Mouse (Mus musculus): Measurements from ENCODE around the gene Gm8369. TPM values are rescaled to one million over a fixed set of nuclear protein-coding genes. Genes with fewer than 3 reads are reported as not detected.
A peak's percentile ranks its signal among the peaks of the same experiment; 100 is the strongest.

Gene Gm8369
- polyA plus RNA-seq, 1 experiment from 2014 or later, result 2.1 TPM

GRCm38 (mm10) chr19:11479714-11480113 is 6.0 kb upstream of the Gm8369 start:
- H3K4me1 ChIP-seq (ENCODE audit: insufficient read depth), result no peaks in the 10 kb centered on the region
- no peaks in the 10 kb centered on the region for H3K36me3 ChIP-seq (replicated peaks; ENCODE audit: insufficient read depth, low read length)
- no peak for TF ChIP-seq CTCF (IDR thresholded peaks at IDR 0.05; ENCODE audit: low read depth)
- no peak for TF ChIP-seq EP300 (IDR thresholded peaks at IDR 0.05; ENCODE audit: low read depth)
- H3K4me2 ChIP-seq (ENCODE audit: low read depth, low read length), result no peak overlapping the region
- WGBS (ENCODE audit: insufficient replicate concordance), result 81% methylated on average over 2 of the region's 2 CpGs
- ATAC-seq (no peak), DNase-seq (no peak)
- no peak overlapping the region for H3K27ac ChIP-seq (ENCODE audit: low read depth)
- H3K4me3 ChIP-seq (ENCODE audit: low read depth, low read length), result no peak overlapping the region
- H3K27me3 ChIP-seq (ENCODE audit: insufficient read depth, low read length), result no peaks in the 10 kb centered on the region
- no peak overlapping the region for H3K9ac ChIP-seq (replicated peaks)
- H3K9me3 ChIP-seq (ENCODE audit: low read length), result no peaks in the 10 kb centered on the region

DNA sequence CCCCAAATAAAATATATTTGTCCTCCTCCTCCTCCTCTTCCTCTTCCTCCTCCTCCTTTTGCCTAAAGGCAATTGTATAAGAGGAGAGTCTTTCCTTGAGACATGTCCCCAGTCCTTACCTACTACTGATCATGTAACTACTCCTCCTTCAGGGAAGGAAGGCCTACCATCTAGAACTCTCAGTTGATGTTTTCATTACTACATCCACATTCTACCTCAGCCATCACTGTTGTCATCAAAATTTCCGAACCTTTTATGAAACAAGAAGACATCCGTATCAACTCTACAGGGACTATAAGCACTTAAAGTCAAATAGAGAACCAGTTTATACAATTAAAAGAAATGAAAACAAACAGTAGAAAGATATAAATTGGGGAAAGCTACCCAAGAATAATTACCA is 3.1 kb upstream of the Gm8369 start:
- Histone ChIP-seq H3K27me3 (ENCODE audit: insufficient read depth, low read length) (no peaks in the 10 kb centered on the region), H3K27ac (ENCODE audit: low read depth) (no peak overlapping the region), H3K9me3 (ENCODE audit: low read length) (no peaks in the 10 kb centered on the region), H3K36me3 (replicated peaks; ENCODE audit: insufficient read depth, low read length) (no peaks in the 10 kb centered on the region), H3K9ac (replicated peaks) (no peak overlapping the region), H3K4me3 (ENCODE audit: low read depth, low read length) (no peak overlapping the region), H3K4me1 (ENCODE audit: insufficient read depth) (no peaks in the 10 kb centered on the region), H3K4me2 (ENCODE audit: low read depth, low read length) (no peak overlapping the region)
- WGBS (ENCODE audit: insufficient replicate concordance), result 73% methylated on average over 2 of the region's 2 CpGs
- ATAC-seq (no peak), DNase-seq (no peak)
- TF ChIP-seq CTCF (IDR thresholded peaks at IDR 0.05; ENCODE audit: low read depth), result no peak

DNA sequence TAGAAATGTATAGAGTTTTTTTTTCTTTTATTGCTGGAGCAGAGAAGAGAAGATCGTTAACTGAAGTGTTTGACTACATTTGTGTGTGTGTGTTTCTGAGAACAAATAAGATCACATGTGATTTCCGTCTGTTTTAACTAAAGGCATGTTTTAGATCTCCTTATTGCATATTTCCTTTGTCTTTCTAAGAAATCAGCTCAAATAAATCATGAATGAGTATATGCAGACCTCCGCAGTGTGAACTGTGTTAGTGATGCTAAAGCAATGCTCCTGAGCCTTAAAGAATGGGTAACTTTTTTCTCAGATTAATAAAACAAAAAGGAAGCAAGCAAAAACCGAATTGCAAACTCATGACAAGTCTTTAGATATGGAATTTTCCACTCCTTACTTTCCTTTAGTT is 1.8 kb upstream of the Gm8369 start:
- H3K4me3 ChIP-seq (ENCODE audit: low read depth, low read length), result 0 out of 2 replicates have a peak overlapping the region, but pooled peaks have one; percentile 2
- TF ChIP-seq CTCF (IDR thresholded peaks at IDR 0.05; ENCODE audit: low read depth) (no peak), EP300 (IDR thresholded peaks at IDR 0.05; ENCODE audit: low read depth) (no peak)
- H3K27ac ChIP-seq (ENCODE audit: low read depth), result 0 out of 2 replicates have a peak overlapping the region, but pooled peaks have one; percentile 7
- DNase-seq (no peak), ATAC-seq (no peak)
- WGBS (ENCODE audit: insufficient replicate concordance), result 61% methylated on average over 4 of the region's 4 CpGs
- no peak overlapping the region for H3K4me2 ChIP-seq (ENCODE audit: low read depth, low read length)
- no peak overlapping the region for H3K9ac ChIP-seq (replicated peaks)
- no peaks in the 10 kb centered on the region for H3K4me1 ChIP-seq (ENCODE audit: insufficient read depth)
- H3K36me3 ChIP-seq (replicated peaks; ENCODE audit: insufficient read depth, low read length), result no peaks in the 10 kb centered on the region
- no peaks in the 10 kb centered on the region for H3K9me3 ChIP-seq (ENCODE audit: low read length)
- no peaks in the 10 kb centered on the region for H3K27me3 ChIP-seq (ENCODE audit: insufficient read depth, low read length)

GRCm38 (mm10) chr19:11484388-11484787 is 1.4 kb upstream of the Gm8369 start:
- H3K36me3 ChIP-seq (replicated peaks; ENCODE audit: insufficient read depth, low read length), result no peaks in the 10 kb centered on the region
- DNase-seq (no peak), ATAC-seq (no peak)
- no peak for TF ChIP-seq CTCF (IDR thresholded peaks at IDR 0.05; ENCODE audit: low read depth)
- TF ChIP-seq EP300 (IDR thresholded peaks at IDR 0.05; ENCODE audit: low read depth), result no peak
- H3K4me1 ChIP-seq (ENCODE audit: insufficient read depth), result no peaks in the 10 kb centered on the region
- H3K4me3 ChIP-seq (ENCODE audit: low read depth, low read length), result 0 out of 2 replicates have a peak overlapping the region, but pooled peaks have one; percentile 2
- H3K9ac ChIP-seq (replicated peaks), result no peak overlapping the region
- H3K4me2 ChIP-seq (ENCODE audit: low read depth, low read length), result no peak overlapping the region
- 0 out of 2 replicates have a peak overlapping the region, but pooled peaks have one; percentile 7 for H3K27ac ChIP-seq (ENCODE audit: low read depth)
- no peaks in the 10 kb centered on the region for H3K9me3 ChIP-seq (ENCODE audit: low read length)
- 48% methylated on average over 3 of the region's 3 CpGs for WGBS (ENCODE audit: insufficient replicate concordance)
- H3K27me3 ChIP-seq (ENCODE audit: insufficient read depth, low read length), result no peaks in the 10 kb centered on the region

- WGBS (ENCODE audit: insufficient replicate concordance), result 33% methylated on average over 3 of the region's 3 CpGs
- Histone ChIP-seq H3K4me3 (ENCODE audit: low read depth, low read length) (no peak overlapping the region), H3K27ac (ENCODE audit: low read depth) (0 out of 2 replicates have a peak overlapping the region, but pooled peaks have one; percentile 39), H3K9me3 (ENCODE audit: low read length) (no peaks in the 10 kb centered on the region), H3K4me2 (ENCODE audit: low read depth, low read length) (no peak overlapping the region), H3K36me3 (replicated peaks; ENCODE audit: insufficient read depth, low read length) (no peaks in the 10 kb centered on the region), H3K27me3 (ENCODE audit: insufficient read depth, low read length) (no peaks in the 10 kb centered on the region), H3K4me1 (ENCODE audit: insufficient read depth) (no peaks in the 10 kb centered on the region), H3K9ac (replicated peaks) (no peak overlapping the region)
- TF ChIP-seq EP300 (IDR thresholded peaks at IDR 0.05; ENCODE audit: low read depth) (no peak), CTCF (IDR thresholded peaks at IDR 0.05; ENCODE audit: low read depth) (no peak)
- DNase-seq (no peak), ATAC-seq (no peak)
These were observed 472 bp upstream of the Gm8369 start for GRCm38 (mm10) chr19:11485266-11485665.

DNA sequence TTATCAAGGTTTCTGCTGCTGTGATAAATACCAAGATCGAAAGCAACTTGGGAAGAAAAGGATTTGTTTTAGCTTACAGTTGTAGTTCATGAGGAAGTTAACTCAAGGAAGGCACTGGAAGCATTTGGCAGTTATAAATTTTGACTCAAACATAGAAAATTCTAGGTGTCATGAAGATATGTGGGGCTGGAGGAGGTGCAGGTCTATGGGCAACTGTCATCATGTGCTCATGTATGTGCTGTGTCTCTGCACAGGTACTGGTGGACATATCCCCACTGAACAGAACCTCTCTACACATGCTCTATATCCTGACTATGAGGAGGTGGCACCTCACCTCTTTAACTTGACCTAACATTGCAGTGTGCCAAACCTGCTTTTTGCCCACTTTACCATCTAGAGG is 861 bp downstream of the Gm8369 start:
- Histone ChIP-seq H3K27me3 (ENCODE audit: insufficient read depth, low read length) (no peaks in the 10 kb centered on the region), H3K9me3 (ENCODE audit: low read length) (no peaks in the 10 kb centered on the region), H3K4me3 (ENCODE audit: low read depth, low read length) (no peak overlapping the region), H3K27ac (ENCODE audit: low read depth) (no peak overlapping the region), H3K4me1 (ENCODE audit: insufficient read depth) (no peaks in the 10 kb centered on the region; the same call in 1 of the 2 replicates), H3K4me2 (ENCODE audit: low read depth, low read length) (no peak overlapping the region), H3K36me3 (replicated peaks; ENCODE audit: insufficient read depth, low read length) (no peaks in the 10 kb centered on the region), H3K9ac (replicated peaks) (no peak overlapping the region)
- 80% methylated on average over 1 of the region's 1 CpGs for WGBS (ENCODE audit: insufficient replicate concordance)
- TF ChIP-seq CTCF (IDR thresholded peaks at IDR 0.05; ENCODE audit: low read depth) (no peak), EP300 (IDR thresholded peaks at IDR 0.05; ENCODE audit: low read depth) (no peak)
- ATAC-seq (no peak), DNase-seq (no peak)

Data from liver, postnatal 0 days (tissue).